Comparison of ENCODE assay signal across 23 mouse cellular contexts in the genomic region with DNA sequence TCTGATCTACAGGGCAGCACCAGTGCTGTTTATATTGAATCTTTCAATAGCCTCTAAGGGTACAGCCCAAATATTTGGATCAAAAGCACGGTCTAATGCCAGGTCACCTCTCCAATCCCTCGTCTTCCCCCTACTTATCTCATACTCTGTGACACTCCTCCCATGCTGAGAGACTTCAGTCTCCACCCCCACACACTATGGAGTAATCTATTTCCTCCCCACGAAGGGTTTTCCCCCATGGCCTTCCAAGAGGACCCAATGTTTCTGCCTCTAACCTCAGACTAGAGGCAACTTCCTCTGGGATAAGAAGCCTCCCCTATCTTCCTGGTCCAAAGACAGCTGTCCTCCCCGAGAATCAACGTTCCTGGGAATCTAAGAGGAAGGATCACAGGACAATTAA. TPM values are rescaled to one million over a fixed set of nuclear protein-coding genes. Genes with fewer than 3 reads are reported as not detected.
DNase-seq lines count a peak whose midpoint lies in the region; ATAC-seq lines count a peak whose summit lies in the region.
"Had no signal": no experiment of that assay in that cellular context is flagged by ENCODE, and none has a peak within 500 bp of the region (broad histone marks: within the 10 kb centered on the region; RNA-seq: fewer than 3 reads in every experiment).

No protein-coding gene starts in this region.

- no peaks in the 10 kb centered on the region for H3K36me3 ChIP-seq in liver, embryonic 11.5 days (ENCODE audit: control insufficient read depth, insufficient read depth, low read length)
- H3K36me3 ChIP-seq: embryonic facial prominence, embryonic 13.5 days; forebrain, embryonic 10.5 days; hindbrain, embryonic 15.5 days; limb, embryonic 10.5 days; midbrain, embryonic 12.5 days; neural tube, embryonic 13.5 days had no signal

- ATAC-seq in common myeloid progenitor, adult 5-6 weeks (replicated peaks; ENCODE audit: low read depth, poor library complexity, severe bottlenecking), result peak; percentile 72
- peak; percentile 58 for ATAC-seq in liver, embryonic 11.5 days (replicated peaks; ENCODE audit: low FRiP score)
- peak; percentile 86 for ATAC-seq in megakaryocyte, adult 5-6 weeks (ENCODE audit: poor library complexity, severe bottlenecking)
- ATAC-seq: intestine, postnatal 0 days had no signal

- no peaks in the 10 kb centered on the region for H3K9me3 ChIP-seq in liver, embryonic 11.5 days (ENCODE audit: control insufficient read depth, low read length)
- H3K9me3 ChIP-seq: embryonic facial prominence, embryonic 13.5 days; forebrain, embryonic 10.5 days; hindbrain, embryonic 15.5 days; limb, embryonic 10.5 days; midbrain, embryonic 12.5 days; neural tube, embryonic 13.5 days had no signal

- H3K27ac ChIP-seq in liver, embryonic 11.5 days (ENCODE audit: low read depth, low read length), result peak overlapping the region; percentile 60
- H3K27ac ChIP-seq: embryonic facial prominence, embryonic 13.5 days; forebrain, embryonic 10.5 days; heart, adult 2 months; hindbrain, embryonic 15.5 days; layer of hippocampus, adult 2 months; limb, embryonic 10.5 days; midbrain, embryonic 12.5 days; neural tube, embryonic 13.5 days had no signal

- intact Hi-C loops in left cerebral cortex, postnatal 4 days (cut with DNase I), result no loop called here
- intact Hi-C loops in left cerebral cortex, postnatal 25 days (cut with DNase I), result no loop called here

- H3K9ac ChIP-seq in liver, embryonic 11.5 days (ENCODE audit: low read depth, low read length), result peak overlapping the region; percentile 35
- H3K9ac ChIP-seq: embryonic facial prominence, embryonic 13.5 days; hindbrain, embryonic 15.5 days; midbrain, embryonic 12.5 days; neural tube, embryonic 13.5 days had no signal

- peak overlapping the region; percentile 35 for H3K4me2 ChIP-seq in liver, embryonic 11.5 days
- H3K4me2 ChIP-seq: embryonic facial prominence, embryonic 13.5 days; hindbrain, embryonic 15.5 days; midbrain, embryonic 12.5 days; neural tube, embryonic 13.5 days had no signal

- WGBS in liver, embryonic 11.5 days, result 26% methylated on average over 5 of the region's 5 CpGs

- H3K4me1 ChIP-seq in liver, embryonic 11.5 days (replicated peaks; ENCODE audit: control insufficient read depth, insufficient read depth, low read length), result peaks cover 33% of the 10 kb centered on the region
- H3K4me1 ChIP-seq: embryonic facial prominence, embryonic 13.5 days; limb, embryonic 10.5 days had no signal

- peak; percentile 57 for DNase-seq in 416B (ENCODE audit: low read depth)
- no peak for DNase-seq in liver, embryonic 11.5 days (ENCODE audit: low spot score)
- DNase-seq in kidney, postnatal 10 days, result no peak
- no peak for DNase-seq in kidney, postnatal 14 days
- DNase-seq in left cerebral cortex, postnatal 4 days, result no peak
- no peak for DNase-seq in left cerebral cortex, postnatal 25 days (ENCODE audit: low spot score in 2 of 2)
- DNase-seq: cerebellum, adult 9-11 months; gastrocnemius, postnatal 10 days; heart, adult 2 months; heart, postnatal 36 days; lung, adult 18-20 months; lung, postnatal 14 days; thymus, postnatal 36 days had no signal

- no peak overlapping the region for H3K4me3 ChIP-seq in liver, embryonic 11.5 days (ENCODE audit: low read depth, low read length)
- H3K4me3 ChIP-seq: embryonic facial prominence, embryonic 13.5 days; forebrain, embryonic 10.5 days; heart, adult 2 months; hindbrain, embryonic 15.5 days; layer of hippocampus, adult 2 months; limb, embryonic 10.5 days; midbrain, embryonic 12.5 days; neural tube, embryonic 13.5 days had no signal

- no peaks in the 10 kb centered on the region for H3K27me3 ChIP-seq in liver, embryonic 11.5 days (replicated peaks; ENCODE audit: control insufficient read depth, insufficient read depth, low read length)
- H3K27me3 ChIP-seq: embryonic facial prominence, embryonic 13.5 days had no signal

RNA-seq across cellular contexts. Expression of a gene that starts 5.6 kb away (rescaled TPM):
- 60.0 and 60.4 TPM in 2 replicates for total RNA-seq in common myeloid progenitor, adult 5-6 weeks (2017)
- polyA plus RNA-seq in liver, embryonic 11.5 days (2014; fragmentation: Nextera tagmentation; extraction: Ambion mirVana), result 21.5 TPM in 2 replicates
- total RNA-seq in megakaryocyte, adult 5-6 weeks (2015), result 20.1 and 20.2 TPM in 2 replicates
- total RNA-seq in megakaryocyte, adult 5-6 weeks (2017), result 37.8 and 40.9 TPM in 2 replicates
- 10 to 100 TPM; 74.1 to 76.3 TPM for total RNA-seq in left cerebral cortex, postnatal 4 days (2021)
- total RNA-seq in left cerebral cortex, postnatal 25 days (2021), result 10 to 100 TPM; 91.0 to 91.6 TPM

RNA-seq across cellular contexts. Expression of a gene that starts 7.5 kb away (rescaled TPM):
- 1,473 and 1,687 TPM in 2 replicates for total RNA-seq in common myeloid progenitor, adult 5-6 weeks (2017)
- polyA plus RNA-seq in liver, embryonic 11.5 days (2014; fragmentation: Nextera tagmentation; extraction: Ambion mirVana), result 959 and 1,036 TPM in 2 replicates
- 1,545 and 1,566 TPM in 2 replicates for total RNA-seq in megakaryocyte, adult 5-6 weeks (2015)
- 945 and 954 TPM in 2 replicates for total RNA-seq in megakaryocyte, adult 5-6 weeks (2017)
- 100 to 1,000 TPM; 639 to 650 TPM for total RNA-seq in left cerebral cortex, postnatal 4 days (2021)
- 100 to 1,000 TPM; 415 TPM for total RNA-seq in left cerebral cortex, postnatal 25 days (2021)

RNA-seq across cellular contexts. Expression of a gene that starts 23.3 kb away (rescaled TPM):
- total RNA-seq in common myeloid progenitor, adult 5-6 weeks (2017), result 19.1 and 20.1 TPM in 2 replicates
- polyA plus RNA-seq in liver, embryonic 11.5 days (2014; fragmentation: Nextera tagmentation; extraction: Ambion mirVana), result 11.8 and 16.3 TPM in 2 replicates
- 12.0 and 17.0 TPM in 2 replicates for total RNA-seq in megakaryocyte, adult 5-6 weeks (2015)
- total RNA-seq in megakaryocyte, adult 5-6 weeks (2017), result 8.6 and 15.2 TPM in 2 replicates
- 100 to 1,000 TPM; 202 to 219 TPM for total RNA-seq in left cerebral cortex, postnatal 4 days (2021)
- total RNA-seq in left cerebral cortex, postnatal 25 days (2021), result 100 to 1,000 TPM; 183 to 193 TPM
